Mouse (Mus musculus) intestine, postnatal 0 days (tissue): ENCODE measurements at regions not wholly inside any gene's neighbourhood (a gene's known extent, or its start where the extent isn't known, plus 50 kb on each side); places are given as distances from the start of the nearest gene placed in this dataset.

Experiments used
- ATAC-seq: fragments of 200-750 bp; cut with Nextera tagmentation; 2 replicates; pipeline ENCODE4 v1.8.0; 2017; ENCODE audit warnings: mild to moderate bottlenecking, moderate TSS enrichment, moderate library complexity
- H3K27ac ChIP-seq: fragments of 300-500 bp; sonication (generic); 2 replicates; pipeline ENCODE4 v1.5.1; 2014; ENCODE audit warnings: mild to moderate bottlenecking, low read depth, low read length, moderate library complexity
- H3K27me3 ChIP-seq: fragments of 300-500 bp; sonication (generic); replicated peaks from 2 replicates; pipeline ENCODE4 v1.6.1; 2014; ENCODE audit warnings: low read length, mixed read lengths; ENCODE audit not compliant: control insufficient read depth, insufficient read depth
- H3K36me3 ChIP-seq: fragments of 300-500 bp; sonication (generic); 2 replicates; pipeline ENCODE4 v1.6.1; 2014; ENCODE audit warnings: mild to moderate bottlenecking, moderate library complexity; ENCODE audit not compliant: control insufficient read depth, insufficient read depth
- H3K4me1 ChIP-seq: fragments of 300-500 bp; sonication (generic); replicated peaks from 2 replicates; pipeline ENCODE4 v1.6.1; 2014; ENCODE audit warnings: antibody characterized with exemption, low read length, mixed read lengths; ENCODE audit not compliant: control insufficient read depth, insufficient read depth
- H3K4me2 ChIP-seq: fragments of 300-500 bp; sonication (generic); replicated peaks from 2 replicates; pipeline ENCODE4 v1.6.1; 2014; ENCODE audit warnings: low read depth, mild to moderate bottlenecking, moderate library complexity
- H3K4me3 ChIP-seq: fragments of 300-500 bp; sonication (generic); 2 replicates; pipeline ENCODE4 v1.5.1; 2014; ENCODE audit warnings: low read depth, low read length
- H3K9ac ChIP-seq: fragments of 300-500 bp; sonication (generic); 2 replicates; pipeline ENCODE4 v1.6.1; 2014; ENCODE audit warnings: mild to moderate bottlenecking, low read depth, low read length
- H3K9me3 ChIP-seq: fragments of 300-500 bp; sonication (generic); 2 replicates; pipeline ENCODE4 v1.6.1; 2016; ENCODE audit warnings: mixed run types; ENCODE audit not compliant: control insufficient read depth
- CTCF ChIP-seq: sonication (generic); IDR thresholded peaks from 2 replicates; pipeline ENCODE4 v1.5.1; 2016; ENCODE audit warnings: low read depth, mild to moderate bottlenecking, control low read depth, antibody characterized with exemption, moderate library complexity
- WGBS: fragments of 180-500 bp; shearing (Covaris S2); extraction: QIAGEN DNeasy Blood & Tissue Kit; methylation state at CpG from one replicate; pipeline ENCODE4 v1.1.7; 2014; 5-methylcytosine and 5-hydroxymethylcytosine counted together

DNA sequence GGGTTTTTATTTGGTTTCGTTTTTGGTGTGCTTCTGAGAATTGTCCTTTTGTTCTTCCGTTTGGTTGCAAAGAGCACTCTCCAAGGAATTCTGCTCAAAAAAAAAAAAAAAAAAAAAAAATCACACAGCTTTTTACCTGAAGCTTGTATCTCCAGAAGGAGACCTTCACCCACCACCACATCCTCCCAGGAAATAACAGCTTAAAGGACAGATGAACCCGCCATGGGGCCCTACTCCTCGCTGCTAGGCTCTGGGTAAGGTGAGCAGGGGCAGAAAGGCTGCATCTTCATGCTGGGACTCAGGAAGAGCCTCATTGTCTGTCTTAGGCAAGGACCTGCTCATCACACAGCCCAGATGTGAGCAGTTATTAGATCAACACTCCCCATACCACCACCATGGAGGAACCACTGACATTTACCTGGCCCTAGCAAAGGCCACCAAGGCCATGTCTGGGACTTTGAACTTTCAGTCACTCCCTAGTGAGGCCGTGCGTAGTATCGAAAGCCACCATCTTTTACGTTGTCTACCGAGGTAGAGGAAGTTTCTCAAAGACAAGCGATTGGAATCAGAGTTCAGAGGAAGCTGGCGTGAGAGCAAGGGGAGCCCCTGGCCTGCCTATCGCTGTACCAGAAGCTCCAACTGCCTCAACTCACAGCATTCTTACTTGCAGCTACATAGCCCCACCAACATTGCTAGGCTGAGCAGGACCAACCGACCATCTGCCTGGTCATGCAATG, 97.1 kb downstream of the Tomm20 start:
- Histone ChIP-seq H3K9ac (no peak overlapping the region), H3K36me3 (no peaks in the 10 kb centered on the region), H3K4me3 (no peak overlapping the region), H3K27ac (peak overlapping the region; percentile 88), H3K9me3 (no peaks in the 10 kb centered on the region), H3K4me1 (peaks cover 11% of the 10 kb centered on the region), H3K4me2 (0 out of 2 replicates have a peak overlapping the region, but pooled peaks have one; percentile 4), H3K27me3 (no peaks in the 10 kb centered on the region)
- no peak for TF ChIP-seq CTCF
- 0 out of 2 replicates have a peak, but pooled peaks have one; percentile 19 for ATAC-seq
- 59% methylated on average over 13 of the region's 13 CpGs for WGBS

DNA sequence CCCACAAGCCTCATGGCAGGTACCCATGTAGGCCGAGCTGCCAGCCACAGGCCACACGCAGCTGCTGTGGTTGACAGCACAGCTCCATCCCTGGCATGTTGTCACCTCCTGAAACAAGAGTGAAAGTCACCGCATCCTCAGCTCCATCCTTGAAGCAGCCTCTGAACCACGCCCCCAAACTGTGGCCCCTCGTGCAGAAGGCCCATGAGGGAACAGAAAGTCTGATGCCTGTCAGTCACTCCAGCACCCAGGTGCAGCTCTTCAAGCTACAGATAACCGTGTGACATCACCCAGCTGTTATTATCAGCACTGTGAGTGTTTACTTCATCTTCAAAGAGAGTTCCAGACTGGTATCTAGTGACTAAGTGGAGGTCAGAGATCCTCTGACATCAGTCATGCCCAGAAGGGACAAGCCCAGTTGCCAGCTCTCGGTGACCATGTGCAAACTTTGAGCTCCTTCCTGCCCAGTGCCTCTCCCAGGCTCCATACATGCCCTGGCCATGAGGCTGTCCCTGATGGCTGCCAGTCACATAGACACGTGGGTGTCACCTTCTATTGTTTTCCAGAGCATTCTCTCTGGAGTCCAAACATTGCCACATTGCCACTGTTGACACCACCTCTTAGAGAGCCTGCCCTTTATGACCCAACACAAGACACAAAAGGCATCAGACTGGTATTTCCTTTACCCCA, 97.8 kb downstream of the Tomm20 start:
- peak; percentile 67 for ATAC-seq
- H3K4me1 ChIP-seq = peaks cover 11% of the 10 kb centered on the region
- H3K27ac ChIP-seq = peak overlapping the region; percentile 88

DNA sequence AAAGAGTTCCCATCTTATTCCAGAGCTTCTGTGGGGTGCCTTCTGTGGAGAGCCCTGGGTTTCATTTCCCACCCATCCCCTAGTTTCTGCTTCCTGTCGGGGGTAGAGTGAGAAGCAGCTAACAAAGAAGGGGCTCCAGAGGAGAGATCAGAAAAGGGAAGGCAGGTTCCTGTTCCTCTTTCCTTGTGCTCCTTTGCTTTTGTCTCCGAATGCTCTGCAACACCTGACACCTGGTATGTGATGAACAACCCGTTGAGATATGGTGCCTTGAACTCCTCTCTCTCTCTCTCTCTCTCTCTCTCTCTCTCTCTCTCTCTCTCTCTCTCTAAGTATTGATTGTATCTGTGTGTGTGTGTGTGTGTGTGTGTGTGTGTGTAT, 99.5 kb downstream of the Tomm20 start:
- Histone ChIP-seq H3K4me2 (no peak overlapping the region), H3K9me3 (no peaks in the 10 kb centered on the region), H3K9ac (no peak overlapping the region), H3K4me3 (no peak overlapping the region), H3K27ac (no peak overlapping the region), H3K36me3 (no peaks in the 10 kb centered on the region), H3K27me3 (no peaks in the 10 kb centered on the region), H3K4me1 (peaks cover 11% of the 10 kb centered on the region)
- TF ChIP-seq CTCF = no peak
- no peak for ATAC-seq
- WGBS = 65% methylated on average over 3 of the region's 3 CpGs

More for the DNA sequence above, 97.8 kb downstream of the Tomm20 start:
- no peaks in the 10 kb centered on the region for H3K9me3 ChIP-seq
- no peak overlapping the region for H3K4me2 ChIP-seq
- TF ChIP-seq CTCF = no peak
- no peak overlapping the region for H3K4me3 ChIP-seq
- no peak overlapping the region for H3K9ac ChIP-seq
- H3K36me3 ChIP-seq = no peaks in the 10 kb centered on the region
- H3K27me3 ChIP-seq = no peaks in the 10 kb centered on the region
- 49% methylated on average over 8 of the region's 8 CpGs for WGBS

DNA sequence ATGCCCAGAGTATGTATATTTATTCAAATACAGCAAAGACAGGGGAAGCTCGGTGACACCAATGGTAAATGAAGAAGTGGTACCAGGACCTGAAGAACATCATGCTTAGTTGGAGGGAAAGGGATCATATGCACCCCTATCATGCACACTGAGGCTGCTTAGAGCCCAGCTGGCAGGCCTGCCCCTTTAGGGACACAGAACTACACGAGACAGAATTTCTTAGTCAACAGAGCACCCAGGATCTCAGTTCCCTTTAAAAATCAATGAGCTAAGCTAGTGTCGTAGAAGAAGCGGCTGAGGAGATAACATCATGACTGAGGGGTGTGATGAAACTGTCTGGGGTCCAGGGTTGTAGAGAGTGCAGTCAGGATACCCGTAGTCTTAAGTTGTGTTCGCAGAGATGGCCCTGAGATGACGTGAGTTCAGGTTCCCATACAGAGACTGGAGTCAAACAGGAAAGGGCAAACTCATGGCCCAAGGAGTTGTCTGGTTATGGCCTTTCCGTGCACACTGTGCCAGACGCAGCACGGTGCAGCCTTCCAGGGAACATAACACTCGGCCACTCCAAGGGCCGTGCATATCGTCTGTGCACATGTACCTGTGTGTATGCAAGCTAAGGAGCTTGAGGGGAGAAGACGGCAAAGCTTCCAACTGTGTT, 100.0 kb downstream of the Tomm20 start:
- no peak overlapping the region for H3K4me3 ChIP-seq
- H3K4me1 ChIP-seq = peaks cover 11% of the 10 kb centered on the region
- no peaks in the 10 kb centered on the region for H3K9me3 ChIP-seq
- no peak for ATAC-seq
- no peak overlapping the region for H3K4me2 ChIP-seq
- H3K27ac ChIP-seq = peak overlapping the region; percentile 3; the same call in 1 of the 2 replicates
- no peaks in the 10 kb centered on the region for H3K36me3 ChIP-seq
- no peak for TF ChIP-seq CTCF
- 84% methylated on average over 14 of the region's 14 CpGs for WGBS
- H3K9ac ChIP-seq = no peak overlapping the region
- H3K27me3 ChIP-seq = no peaks in the 10 kb centered on the region

DNA sequence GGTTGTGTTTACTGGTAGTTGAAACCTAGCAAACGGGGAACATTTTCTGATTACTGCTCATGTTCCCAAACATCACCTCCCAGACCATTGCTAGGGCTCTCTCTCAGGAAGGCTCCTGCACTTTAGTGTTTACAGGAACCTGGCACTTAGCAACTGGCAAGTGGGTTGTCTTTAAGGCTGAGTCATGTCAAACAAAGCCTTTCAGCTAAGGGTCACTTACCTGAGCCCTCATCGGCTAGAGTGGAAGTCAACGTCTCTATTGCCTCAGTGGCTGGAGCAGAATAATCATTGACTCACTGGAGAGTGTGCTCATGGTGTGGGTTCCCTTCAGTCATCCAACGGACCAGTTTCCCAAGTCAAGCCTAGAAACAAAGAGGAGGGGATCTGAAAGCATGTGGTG, 101.0 kb downstream of the Tomm20 start:
- Histone ChIP-seq H3K4me2 (no peak overlapping the region), H3K9me3 (no peaks in the 10 kb centered on the region), H3K9ac (no peak overlapping the region), H3K4me3 (no peak overlapping the region), H3K27me3 (no peaks in the 10 kb centered on the region), H3K36me3 (no peaks in the 10 kb centered on the region), H3K27ac (peak overlapping the region; percentile 3; the same call in 1 of the 2 replicates), H3K4me1 (peaks cover 6% of the 10 kb centered on the region)
- 50% methylated on average over 4 of the region's 4 CpGs for WGBS
- no peak for ATAC-seq
- TF ChIP-seq CTCF = no peak

DNA sequence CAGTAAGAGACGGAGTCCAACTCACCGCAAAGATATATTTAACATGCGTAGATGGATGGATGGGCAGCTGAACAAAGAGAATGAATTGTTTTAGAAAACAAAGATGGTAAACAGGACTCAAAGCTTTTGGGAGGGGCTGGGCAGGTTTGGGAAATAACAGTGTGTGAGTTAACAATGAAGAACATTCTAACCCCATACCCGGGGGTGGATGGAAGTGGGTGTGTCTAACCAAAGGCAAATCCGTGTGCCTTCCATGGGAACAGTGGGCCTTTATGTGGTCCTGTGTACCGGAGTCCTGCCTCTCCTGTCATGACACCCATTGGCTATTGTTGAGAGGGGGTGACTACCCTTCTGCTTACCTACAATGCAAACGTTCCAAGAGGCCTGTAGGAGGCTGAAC, 104.5 kb downstream of the Tomm20 start:
- 71% methylated on average over 7 of the region's 7 CpGs for WGBS
- H3K4me3 ChIP-seq = no peak overlapping the region
- no peak overlapping the region for H3K27ac ChIP-seq
- no peaks in the 10 kb centered on the region for H3K27me3 ChIP-seq
- ATAC-seq = no peak
- no peaks in the 10 kb centered on the region for H3K36me3 ChIP-seq
- H3K9ac ChIP-seq = no peak overlapping the region
- no peak overlapping the region for H3K4me2 ChIP-seq
- peaks cover 16% of the 10 kb centered on the region for H3K4me1 ChIP-seq
- no peak for TF ChIP-seq CTCF
- no peaks in the 10 kb centered on the region for H3K9me3 ChIP-seq
